In genomic region chr16:38000178-38000577, GRCm38 (mm10) we compare ENCODE assay signal across 15 mouse cellular contexts.
DNase-seq lines count a peak whose midpoint lies in the region; ATAC-seq and TF ChIP-seq lines count a peak whose summit lies in the region.
"Had no signal": no experiment of that assay in that cellular context is flagged by ENCODE, and none has a peak within 500 bp of the region (broad histone marks: within the 10 kb centered on the region; RNA-seq: fewer than 3 reads in every experiment).

No protein-coding gene starts in this region.

- intact Hi-C loops in gastrocnemius, adult 2 months (cut with DNase I), result no loop called here

- no peak for TF ChIP-seq EP300 in lung, postnatal 0 days (IDR thresholded peaks at IDR 0.05)

- no peaks in the 10 kb centered on the region for H3K27me3 ChIP-seq in midbrain, embryonic 12.5 days
- no peaks in the 10 kb centered on the region for H3K27me3 ChIP-seq in lung, postnatal 0 days (replicated peaks; ENCODE audit: insufficient read depth, low read length)
- H3K27me3 ChIP-seq in kidney, embryonic 16.5 days (ENCODE audit: insufficient read depth, low read length), result no peaks in the 10 kb centered on the region

- peaks cover 11% of the 10 kb centered on the region for H3K36me3 ChIP-seq in midbrain, embryonic 12.5 days
- no peaks in the 10 kb centered on the region for H3K36me3 ChIP-seq in lung, postnatal 0 days (ENCODE audit: insufficient read depth, low read length)
- H3K36me3 ChIP-seq in kidney, embryonic 16.5 days (ENCODE audit: insufficient read depth, low read length), result no peaks in the 10 kb centered on the region
- H3K36me3 ChIP-seq: G1E had no signal

- no peaks in the 10 kb centered on the region for H3K9me3 ChIP-seq in midbrain, embryonic 12.5 days
- no peaks in the 10 kb centered on the region for H3K9me3 ChIP-seq in lung, postnatal 0 days (ENCODE audit: low read length)
- no peaks in the 10 kb centered on the region for H3K9me3 ChIP-seq in kidney, embryonic 16.5 days (ENCODE audit: low read length)
- H3K9me3 ChIP-seq: G1E had no signal

- TF ChIP-seq CTCF in gastrocnemius, adult 2 months (IDR thresholded peaks at IDR 0.05), result no peak
- TF ChIP-seq CTCF in lung, postnatal 0 days (IDR thresholded peaks at IDR 0.05), result no peak

- H3K4me2 ChIP-seq in midbrain, embryonic 12.5 days (replicated peaks), result no peak overlapping the region
- no peak overlapping the region for H3K4me2 ChIP-seq in lung, postnatal 0 days (replicated peaks; ENCODE audit: low read depth, low read length)
- no peak overlapping the region for H3K4me2 ChIP-seq in kidney, embryonic 16.5 days (replicated peaks; ENCODE audit: low read depth, low read length)

- peak overlapping the region; percentile 89 for H3K27ac ChIP-seq in midbrain, embryonic 12.5 days (replicated peaks)
- H3K27ac ChIP-seq in gastrocnemius, adult 2 months, result no peak overlapping the region
- no peak overlapping the region for H3K27ac ChIP-seq in lung, postnatal 0 days (ENCODE audit: low read length)
- H3K27ac ChIP-seq in kidney, embryonic 16.5 days (ENCODE audit: low read length), result no peak overlapping the region
- H3K27ac ChIP-seq: heart, adult 2 months had no signal

- peak; percentile 83 for ATAC-seq in midbrain, embryonic 12.5 days (ENCODE audit: low FRiP score, low read depth)
- ATAC-seq in lung, postnatal 0 days, result no peak
- ATAC-seq in kidney, embryonic 16.5 days (ENCODE audit: low FRiP score, low TSS enrichment), result no peak

- H3K4me1 ChIP-seq in midbrain, embryonic 12.5 days, result peaks cover 25% of the 10 kb centered on the region
- no peaks in the 10 kb centered on the region for H3K4me1 ChIP-seq in lung, postnatal 0 days (ENCODE audit: insufficient read depth, low read depth, low read length)
- H3K4me1 ChIP-seq in kidney, embryonic 16.5 days (ENCODE audit: insufficient read depth, low read length), result peaks cover 15% of the 10 kb centered on the region; the same call in 1 of the 2 replicates

- no peak overlapping the region for H3K4me3 ChIP-seq in midbrain, embryonic 12.5 days
- H3K4me3 ChIP-seq in gastrocnemius, adult 2 months, result no peak overlapping the region
- no peak overlapping the region for H3K4me3 ChIP-seq in lung, postnatal 0 days (ENCODE audit: low read depth, low read length)
- no peak overlapping the region for H3K4me3 ChIP-seq in kidney, embryonic 16.5 days (ENCODE audit: low read length)
- H3K4me3 ChIP-seq: erythroblast, embryonic 14.5 days; heart, adult 2 months; myocyte had no signal

- DNase-seq in embryo, embryonic 10.5 days (ENCODE audit: low spot score), result peak; percentile 41
- DNase-seq in embryo, embryonic 9.5 days (ENCODE audit: extremely low spot score), result no peak
- DNase-seq in urinary bladder, adult 2 months (ENCODE audit: low spot score), result peak; percentile 10
- no peak for DNase-seq in urinary bladder, adult 18-20 months (ENCODE audit: low spot score in 2 of 2)
- DNase-seq in gastrocnemius, adult 2 months, result no peak
- no peak for DNase-seq in lung, postnatal 0 days (ENCODE audit: low spot score)
- DNase-seq: cerebellum, adult 11 months; heart, adult 2 months; kidney, adult 2 months; lung, postnatal 14 days had no signal

- 15% methylated on average over 7 of the region's 7 CpGs for WGBS in midbrain, embryonic 12.5 days
- WGBS in lung, postnatal 0 days, result 71% methylated on average over 7 of the region's 7 CpGs
- 74% methylated on average over 7 of the region's 7 CpGs for WGBS in kidney, embryonic 16.5 days

- no peak overlapping the region for H3K9ac ChIP-seq in midbrain, embryonic 12.5 days (replicated peaks)
- H3K9ac ChIP-seq in lung, postnatal 0 days (replicated peaks; ENCODE audit: low read depth), result no peak overlapping the region
- no peak overlapping the region for H3K9ac ChIP-seq in kidney, embryonic 16.5 days (replicated peaks; ENCODE audit: low read length)

Comparison
In these comparisons a context has a peak if more than half of its experiments do, and no peak if none do; other contexts are left out.
1. DNase-seq: peak in embryo, embryonic 10.5 days (single experiment) and urinary bladder, adult 2 months (single experiment); none in embryo, embryonic 9.5 days (single experiment), urinary bladder, adult 18-20 months (0 of 2), gastrocnemius, adult 2 months (single experiment) and lung, postnatal 0 days (single experiment).